Mouse (Mus musculus) lung, postnatal 10 days (tissue): ENCODE measurements around the gene Dync1i2.

Experiments used
- DNase-seq: peaks from one replicate; pipeline ENCODE4 v3.0.0; 2021

Gene Dync1i2

GRCm38 (mm10) chr2:71211591-71212359 lies at the start of gene Dync1i2:
Gene Dync1i2 (plus strand): TSS chr2:71211706.
- DNase-seq, result peak; percentile 95

DNA sequence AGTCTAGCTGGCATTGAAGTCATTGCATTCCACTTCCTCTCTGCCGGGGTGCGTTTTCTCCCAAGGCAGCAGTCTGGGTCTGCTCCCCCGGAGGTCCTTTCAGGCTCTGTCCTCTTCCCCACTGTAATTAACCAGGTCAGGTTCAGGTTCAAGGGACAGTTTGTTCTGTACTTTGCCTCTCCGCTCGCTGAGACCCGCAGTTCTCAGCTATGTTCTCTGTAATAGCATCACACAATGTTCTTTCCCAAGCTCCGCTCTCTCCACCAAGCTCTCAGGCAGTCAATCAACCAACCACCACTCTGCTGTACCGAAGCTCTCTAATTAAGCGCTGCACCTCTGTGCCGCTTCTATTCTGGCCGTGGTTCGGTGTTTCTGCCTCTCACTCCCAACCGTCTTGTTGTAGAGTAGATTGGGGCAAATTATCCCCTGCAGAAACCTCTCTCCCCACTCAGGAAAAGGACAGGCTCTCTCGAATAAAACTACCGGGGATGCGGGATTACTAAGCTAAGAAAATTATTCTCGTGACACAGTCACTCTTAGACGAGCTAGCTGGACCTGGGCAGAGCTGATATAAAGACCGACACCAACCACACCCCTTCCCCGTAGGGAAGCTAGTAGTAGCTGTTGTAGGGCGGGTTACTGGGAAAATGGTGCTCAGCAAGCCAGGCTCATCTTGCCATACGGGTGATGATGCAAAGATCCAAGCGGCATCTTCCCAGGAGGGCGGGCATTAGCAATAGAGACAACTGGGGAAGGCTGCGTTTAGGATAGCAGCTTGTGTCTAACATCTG lies 48.5 kb upstream of the Dync1i2 start:
- no peak for DNase-seq

DNA sequence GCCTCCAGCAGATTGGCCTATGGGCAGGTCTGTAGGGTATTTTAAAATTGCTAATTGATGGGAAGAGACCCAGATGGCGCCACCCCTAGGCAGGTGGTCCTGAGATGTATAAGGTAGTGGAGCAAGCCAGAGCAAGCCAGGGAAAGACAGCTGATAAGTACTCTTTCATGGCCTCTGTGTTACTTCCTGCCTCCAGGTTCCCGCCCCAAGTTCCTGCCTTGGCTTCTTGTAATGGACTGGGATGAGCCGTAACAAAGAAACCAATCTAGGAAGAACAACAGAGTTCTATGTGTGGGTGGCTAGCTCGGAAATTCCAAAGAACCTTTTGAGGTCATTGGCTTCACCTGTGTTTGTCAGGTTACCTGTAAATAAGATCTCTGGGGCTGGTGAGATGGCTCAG lies 44.3 kb upstream of the Dync1i2 start:
- no peak for DNase-seq

DNA sequence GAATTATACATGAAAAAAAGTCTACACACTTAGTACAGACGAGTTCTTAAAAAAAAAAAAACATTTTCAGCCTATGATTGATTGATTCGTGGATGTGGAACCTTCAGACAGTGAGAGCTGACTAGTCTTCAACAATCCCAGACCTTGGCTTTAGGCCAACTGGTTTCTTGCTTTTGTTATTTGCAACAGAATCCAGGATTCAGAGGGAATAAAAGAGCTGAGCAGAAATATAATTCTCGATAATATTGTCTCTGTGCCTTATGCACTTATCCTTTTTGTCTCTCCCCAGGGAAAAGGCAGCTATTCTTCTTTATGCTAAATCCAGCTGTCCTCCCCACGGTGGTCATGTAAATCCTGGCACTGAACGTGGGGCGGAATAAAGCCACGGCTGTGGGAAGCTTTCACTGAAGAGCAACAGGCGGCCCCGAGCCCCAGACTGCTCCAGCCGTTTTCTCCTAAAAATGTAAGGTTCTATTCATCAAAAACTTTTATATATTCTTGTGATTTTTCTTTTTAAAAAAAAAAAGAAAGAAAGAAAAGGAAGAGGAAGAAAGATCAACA lies 43.0 kb upstream of the Dync1i2 start:
- peak; percentile 24 for DNase-seq

- DNase-seq, result no peak
These were observed 38.5 kb upstream of the Dync1i2 start for GRCm38 (mm10) chr2:71173031-71173430.

- no peak for DNase-seq
These were observed 34.9 kb upstream of the Dync1i2 start for GRCm38 (mm10) chr2:71176329-71177249.

- DNase-seq, result no peak
These were observed 34.3 kb upstream of the Dync1i2 start for GRCm38 (mm10) chr2:71177250-71177615.

- no peak for DNase-seq
These were observed 33.7 kb upstream of the Dync1i2 start for GRCm38 (mm10) chr2:71177760-71178159.

- DNase-seq, result no peak
These were observed 31.8 kb upstream of the Dync1i2 start for GRCm38 (mm10) chr2:71179716-71180115.

GRCm38 (mm10) chr2:71180566-71181217 lies 30.8 kb upstream of the Dync1i2 start:
- DNase-seq, result no peak

DNA sequence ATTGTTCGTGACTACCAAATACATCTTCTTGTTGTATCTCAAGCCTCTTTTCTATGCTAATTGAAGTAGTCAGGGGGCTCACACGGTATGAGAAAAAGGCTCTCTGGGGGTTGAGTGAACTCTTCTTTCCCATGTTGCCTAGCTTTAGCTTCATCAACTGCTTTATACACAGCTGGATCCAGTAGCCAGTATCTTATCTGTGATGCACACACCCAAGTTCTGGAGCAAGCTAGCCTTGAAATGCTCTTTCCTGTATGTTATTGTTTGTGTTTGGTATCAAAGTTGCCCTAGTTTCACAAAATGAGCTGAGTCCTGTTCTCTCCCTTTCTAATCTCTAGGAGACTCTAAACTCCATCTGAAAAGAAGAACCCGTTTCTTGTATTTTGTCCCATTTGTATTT lies 23.6 kb upstream of the Dync1i2 start:
- no peak for DNase-seq

GRCm38 (mm10) chr2:71188861-71189260 lies 22.6 kb upstream of the Dync1i2 start:
- DNase-seq, result no peak

DNA sequence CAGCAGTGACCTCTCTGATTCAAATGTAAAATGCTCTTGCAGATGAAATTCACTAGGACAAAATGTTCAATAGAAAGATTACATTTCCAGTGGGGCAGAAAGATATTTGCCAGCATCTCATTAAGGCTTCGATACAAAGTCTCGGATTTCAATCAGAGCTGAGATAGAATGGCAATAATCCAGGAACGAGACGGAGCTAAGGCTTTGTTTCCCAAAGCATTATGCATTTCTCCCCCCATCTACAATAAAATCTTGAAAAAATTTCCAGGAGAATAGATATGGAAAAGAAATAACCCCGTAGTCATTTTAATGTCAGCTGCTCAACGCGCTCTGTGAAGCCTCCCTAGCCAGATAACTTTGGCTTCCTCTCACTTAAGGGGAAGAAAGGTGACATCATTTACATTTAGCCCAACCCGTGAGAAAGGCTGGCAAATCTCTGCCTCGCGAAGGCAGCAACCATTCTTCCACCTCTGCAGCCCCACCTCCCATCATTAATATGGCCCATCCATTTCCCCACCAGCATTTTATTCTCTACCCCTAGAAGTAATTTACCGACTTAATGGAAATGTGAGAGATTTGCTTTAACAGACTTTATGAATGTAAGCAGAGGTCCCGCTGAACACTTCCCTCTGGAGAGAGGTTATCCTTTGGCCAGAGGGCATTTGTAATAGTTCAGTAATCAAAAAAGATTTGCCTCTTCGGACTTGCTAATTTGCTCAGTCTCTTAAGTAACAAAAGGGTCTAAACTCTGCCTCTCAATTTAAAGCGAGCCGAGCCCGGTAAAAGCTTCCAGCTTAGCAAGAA lies 19.9 kb upstream of the Dync1i2 start:
- no peak for DNase-seq

GRCm38 (mm10) chr2:71192195-71192807 lies 19.2 kb upstream of the Dync1i2 start:
- no peak for DNase-seq

GRCm38 (mm10) chr2:71194137-71194960 lies 17.2 kb upstream of the Dync1i2 start:
- no peak for DNase-seq

DNA sequence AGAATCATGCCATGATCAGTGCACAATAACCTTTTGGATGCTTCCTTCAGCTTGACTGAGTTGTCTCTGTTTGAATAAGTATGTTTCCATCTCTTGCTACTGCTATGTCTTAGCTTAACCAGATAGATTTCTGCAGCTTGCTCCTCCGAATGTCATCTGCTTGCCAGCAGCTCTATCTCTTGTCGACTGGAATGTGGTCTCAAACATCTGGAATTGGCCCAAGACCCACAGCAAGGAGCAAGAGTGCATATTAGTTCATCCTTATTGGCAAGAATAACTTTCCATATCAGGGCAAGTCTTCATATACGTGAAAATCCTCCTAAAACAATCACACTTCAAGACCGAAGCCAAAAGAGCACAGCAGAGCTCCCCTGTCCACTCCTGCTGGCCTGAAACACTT lies 14.6 kb upstream of the Dync1i2 start:
- DNase-seq, result no peak

DNA sequence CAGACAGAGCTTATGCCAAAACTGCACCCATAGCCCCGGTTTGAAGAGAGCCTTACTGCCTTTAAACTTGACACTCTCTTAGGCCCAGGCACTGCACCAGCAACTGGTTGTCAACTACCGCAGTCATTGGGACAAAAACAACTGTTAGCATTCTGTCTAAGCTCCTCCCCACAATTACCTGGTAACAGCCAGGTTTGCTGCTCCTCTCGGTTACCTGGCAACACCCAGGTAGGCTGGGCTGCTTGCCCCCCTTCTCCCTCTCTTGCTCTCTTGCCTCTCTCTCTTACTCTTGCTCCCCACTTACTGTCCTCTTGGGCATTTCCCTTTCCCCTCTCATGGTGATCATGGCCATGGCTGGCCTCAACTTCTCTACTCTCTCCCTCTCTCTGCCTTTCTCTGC lies 12.6 kb upstream of the Dync1i2 start:
- DNase-seq, result peak; percentile 6

- DNase-seq, result no peak
These were observed 11.0 kb upstream of the Dync1i2 start for GRCm38 (mm10) chr2:71200485-71200884.

DNA sequence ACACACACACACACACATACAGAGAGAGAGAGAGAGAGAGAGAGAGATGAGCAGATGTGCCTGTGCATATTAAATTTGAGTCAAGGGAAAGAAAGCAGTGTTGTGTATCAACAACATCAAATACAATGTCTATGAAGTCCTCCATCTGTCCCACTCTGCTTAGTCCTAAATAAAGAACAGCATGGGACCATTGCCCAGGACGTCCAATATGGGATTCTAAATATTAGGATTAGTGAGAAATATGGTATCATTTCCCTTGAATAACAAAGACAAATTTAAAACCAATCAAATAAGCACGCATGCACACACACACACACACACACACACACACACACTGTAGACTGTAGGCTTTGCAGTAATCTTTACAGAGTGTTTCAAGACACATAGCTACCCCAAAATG lies 9.6 kb upstream of the Dync1i2 start:
- no peak for DNase-seq

GRCm38 (mm10) chr2:71203819-71204432 lies 7.6 kb upstream of the Dync1i2 start:
- DNase-seq, result peak; percentile 61
